Comparison of ENCODE assay signal across 8 mouse cellular contexts in the genomic region with DNA sequence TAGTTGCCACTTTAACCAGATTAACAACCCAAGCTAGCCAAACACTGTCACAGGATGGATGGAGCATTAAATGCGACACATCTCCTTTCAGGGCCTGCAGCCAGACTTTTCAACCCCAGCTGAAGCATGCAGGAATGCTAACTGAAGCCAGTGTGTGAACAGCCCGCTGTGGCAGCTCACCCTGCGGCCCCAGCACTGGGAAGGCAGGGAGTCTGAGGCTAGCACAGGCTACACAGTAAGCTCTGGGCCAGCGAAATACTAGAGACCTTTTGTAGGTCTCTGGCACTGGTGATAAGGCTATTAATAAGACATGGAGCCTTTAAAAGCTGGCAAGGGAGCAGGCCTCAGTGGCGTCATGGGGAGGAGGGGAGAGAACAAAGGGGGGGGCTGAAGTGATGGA. TPM values are rescaled to one million over a fixed set of nuclear protein-coding genes. Genes with fewer than 3 reads are reported as not detected.
DNase-seq lines count a peak whose midpoint lies in the region; ATAC-seq and TF ChIP-seq lines count a peak whose summit lies in the region.

No protein-coding gene starts in this region.

- no peak for TF ChIP-seq CTCF in lung, embryonic 14.5 days (IDR thresholded peaks at IDR 0.05; ENCODE audit: low read depth)
- TF ChIP-seq CTCF in olfactory bulb, adult 2 months (IDR thresholded peaks at IDR 0.05; ENCODE audit: insufficient read depth, low read depth, low read length) = no peak

- peak; percentile 63 for DNase-seq in lung, embryonic 14.5 days
- no peak for DNase-seq in lung, adult 18-20 months
- peak; percentile 30 to 37 for DNase-seq in gastrocnemius, adult 8-10 months (ENCODE audit: low spot score in 2 of 2)
- DNase-seq in right cerebral cortex, postnatal 36 days (ENCODE audit: low spot score in 2 of 2) = no peak
- DNase-seq in yolk sac, embryonic 10.5 days (ENCODE audit: low spot score) = no peak
- DNase-seq in layer of hippocampus, postnatal 10 days (ENCODE audit: low spot score in 2 of 2) = no peak

- H3K27me3 ChIP-seq in lung, embryonic 14.5 days (ENCODE audit: insufficient read depth, low read length) = no peaks in the 10 kb centered on the region
- H3K27me3 ChIP-seq in hindbrain, embryonic 12.5 days = no peaks in the 10 kb centered on the region

- H3K4me1 ChIP-seq in lung, embryonic 14.5 days (ENCODE audit: insufficient read depth) = 0 out of 2 replicates have a peak, but pooled peaks cover 4% of the 10 kb centered on the region
- H3K4me1 ChIP-seq in hindbrain, embryonic 12.5 days = peaks cover 34% of the 10 kb centered on the region
- H3K4me1 ChIP-seq in olfactory bulb, adult 2 months (ENCODE audit: control insufficient read depth, insufficient read depth, low read length) = peaks cover 54% of the 10 kb centered on the region

- no peak overlapping the region for H3K4me2 ChIP-seq in lung, embryonic 14.5 days
- H3K4me2 ChIP-seq in hindbrain, embryonic 12.5 days (replicated peaks) = no peak overlapping the region

- H3K36me3 ChIP-seq in lung, embryonic 14.5 days (ENCODE audit: insufficient read depth) = no peaks in the 10 kb centered on the region
- H3K36me3 ChIP-seq in hindbrain, embryonic 12.5 days = no peaks in the 10 kb centered on the region

- TF ChIP-seq POLR2A in olfactory bulb, adult 2 months (IDR thresholded peaks at IDR 0.05; ENCODE audit: insufficient read depth, low read depth, low read length) = no peak

- peak; percentile 58 for ATAC-seq in lung, embryonic 14.5 days (ENCODE audit: insufficient read depth)
- ATAC-seq in hindbrain, embryonic 12.5 days (ENCODE audit: low FRiP score) = no peak

- H3K9ac ChIP-seq in lung, embryonic 14.5 days = no peak overlapping the region
- H3K9ac ChIP-seq in hindbrain, embryonic 12.5 days = no peak overlapping the region

- H3K27ac ChIP-seq in lung, embryonic 14.5 days (ENCODE audit: low read depth) = no peak overlapping the region
- H3K27ac ChIP-seq in hindbrain, embryonic 12.5 days = 0 out of 2 replicates have a peak overlapping the region, but pooled peaks have one; percentile 57
- peak overlapping the region; percentile 52; the same call in 1 of the 2 replicates for H3K27ac ChIP-seq in olfactory bulb, adult 2 months (ENCODE audit: insufficient read depth, low read depth, low read length)

- H3K4me3 ChIP-seq in lung, embryonic 14.5 days (ENCODE audit: low read depth, low read length) = no peak overlapping the region
- H3K4me3 ChIP-seq in hindbrain, embryonic 12.5 days = no peak overlapping the region
- H3K4me3 ChIP-seq in olfactory bulb, adult 2 months (ENCODE audit: insufficient read depth, low read depth, low read length) = no peak overlapping the region

- no peaks in the 10 kb centered on the region for H3K9me3 ChIP-seq in lung, embryonic 14.5 days (ENCODE audit: low read depth, low read length)
- H3K9me3 ChIP-seq in hindbrain, embryonic 12.5 days (replicated peaks) = no peaks in the 10 kb centered on the region

- 44% methylated on average over 5 of the region's 5 CpGs for WGBS in lung, embryonic 14.5 days
- WGBS in hindbrain, embryonic 12.5 days = 39% methylated on average over 5 of the region's 5 CpGs
- 36% methylated on average over 5 of the region's 5 CpGs for WGBS in olfactory bulb, adult 2 months

RNA-seq across cellular contexts. Expression of a gene that starts 49.1 kb away (rescaled TPM):
- polyA plus RNA-seq in lung, embryonic 14.5 days (2014; fragmentation: Nextera tagmentation; extraction: Ambion mirVana) = 32.3 and 34.8 TPM in 2 replicates
- 10 to 100 TPM; 75.2 to 88.9 (median 78.6) TPM for total RNA-seq in gastrocnemius, adult 8-10 months (2022)
- polyA plus RNA-seq in hindbrain, embryonic 12.5 days (2016; fragmentation: Nextera tagmentation; extraction: Ambion mirVana) = 47.7 and 50.6 TPM in 2 replicates
- polyA plus RNA-seq in olfactory bulb, adult 2 months (2012; ENCODE audit: insufficient read depth, insufficient read length, low replicate concordance, missing spikeins) = not detected in 2 replicates
- total RNA-seq in layer of hippocampus, postnatal 10 days (2021) = 10 to 100 TPM; 80.7 to 81.5 TPM

Comparison
In these comparisons a context has a peak if more than half of its experiments do, and no peak if none do; other contexts are left out.
1. DNase-seq: peak in lung, embryonic 14.5 days (single experiment) and gastrocnemius, adult 8-10 months (2 of 2); none in lung, adult 18-20 months (0 of 2), right cerebral cortex, postnatal 36 days (0 of 2), yolk sac, embryonic 10.5 days (single experiment) and layer of hippocampus, postnatal 10 days (0 of 2).